Mouse (Mus musculus) testis, adult 2 months (tissue): Measurements from ENCODE around the gene Rab7.

Experiments
- CTCF ChIP-seq: fragments of 200-500 bp; IDR thresholded peaks from 2 replicates; pipeline ENCODE4 v1.5.1; 2012; ENCODE audit warnings: low read depth, mild to moderate bottlenecking, inconsistent platforms, low read length, moderate library complexity; ENCODE audit not compliant: control insufficient read depth, insufficient read depth, insufficient replicate concordance
- POLR2A ChIP-seq: fragments of 200-500 bp; IDR thresholded peaks from 2 replicates; pipeline ENCODE4 v1.6.1; 2012; ENCODE audit warnings: low read depth, mild to moderate bottlenecking, inconsistent platforms, low read length, moderate library complexity; ENCODE audit not compliant: control insufficient read depth

GRCm38 (mm10) chr6:87998358-87998757 lies 46.7 kb downstream of the Rab7 start:
- TF ChIP-seq CTCF (no peak), POLR2A (no peak)
